Mouse (Mus musculus): ENCODE data around the gene Prkca. TPM values are rescaled to one million over a fixed set of nuclear protein-coding genes. Genes with fewer than 3 reads are reported as not detected.

Prkca gene
- total and polyA plus RNA-seq, 2 experiments from 2014 or later, result 7.9 to 32.0 TPM

DNA sequence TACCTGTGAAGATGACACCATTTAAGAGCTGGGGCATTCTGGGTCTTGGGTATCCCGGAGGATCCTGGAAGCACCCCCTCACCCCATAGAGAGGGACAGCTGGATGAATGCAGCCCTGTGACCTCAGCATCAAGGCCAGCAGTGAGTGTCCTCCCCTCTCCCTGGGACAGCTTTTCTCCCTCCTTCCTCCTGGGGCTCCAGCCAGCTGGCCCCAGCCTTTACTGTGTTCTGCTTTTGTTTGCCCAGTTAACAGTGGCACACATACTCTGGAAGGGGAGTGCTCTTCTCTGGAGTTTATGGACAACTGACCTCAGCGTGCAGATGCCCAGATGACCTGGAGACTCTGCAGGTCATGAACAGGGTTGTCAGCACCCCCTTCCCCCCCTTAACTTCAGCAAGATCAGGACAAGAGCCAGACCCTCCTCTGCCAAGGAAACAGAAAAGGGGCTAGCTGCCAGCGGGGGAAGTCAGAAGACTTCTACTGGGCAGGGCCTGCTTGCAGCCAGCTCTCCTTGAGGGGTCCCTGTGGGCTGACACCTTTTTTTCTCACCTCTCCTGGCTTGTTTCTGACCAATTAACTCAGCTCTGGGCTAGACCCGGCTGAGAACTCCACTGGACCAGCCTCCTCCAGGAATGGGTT, 439.6 kb downstream of the Prkca start:
- no peak for TF ChIP-seq CTCF (IDR thresholded peaks at IDR 0.05)
- ATAC-seq (ENCODE audit: low FRiP score), result no peak
- H3K27me3 ChIP-seq (ENCODE audit: insufficient read depth, low read length), result no peaks in the 10 kb centered on the region

GRCm38 (mm10) chr11:107900470-107900869, 443.3 kb downstream of the Prkca start:
- H3K27me3 ChIP-seq (ENCODE audit: insufficient read depth, low read length), result no peaks in the 10 kb centered on the region
- peak; percentile 54 for DNase-seq (ENCODE audit: low spot score)

More for the DNA sequence above, 439.6 kb downstream of the Prkca start:
- H3K4me1 ChIP-seq (ENCODE audit: insufficient read depth, low read length), result 0 out of 2 replicates have a peak, but pooled peaks cover 2% of the 10 kb centered on the region
- H3K27ac ChIP-seq (ENCODE audit: low read depth, low read length), result no peak overlapping the region
- H3K36me3 ChIP-seq (ENCODE audit: insufficient read depth, low read length), result no peaks in the 10 kb centered on the region
- DNase-seq (ENCODE audit: low spot score), result peak; percentile 28
- H3K9me3 ChIP-seq (ENCODE audit: low read length), result no peaks in the 10 kb centered on the region
- H3K4me2 ChIP-seq (ENCODE audit: low read depth, low read length, poor library complexity, severe bottlenecking), result no peak overlapping the region
- WGBS, result 52% methylated on average over 4 of the region's 4 CpGs
- H3K9ac ChIP-seq (replicated peaks; ENCODE audit: low read length, poor library complexity, severe bottlenecking), result no peak overlapping the region
- no peak overlapping the region for H3K4me3 ChIP-seq (ENCODE audit: low read depth, low read length)

DNA sequence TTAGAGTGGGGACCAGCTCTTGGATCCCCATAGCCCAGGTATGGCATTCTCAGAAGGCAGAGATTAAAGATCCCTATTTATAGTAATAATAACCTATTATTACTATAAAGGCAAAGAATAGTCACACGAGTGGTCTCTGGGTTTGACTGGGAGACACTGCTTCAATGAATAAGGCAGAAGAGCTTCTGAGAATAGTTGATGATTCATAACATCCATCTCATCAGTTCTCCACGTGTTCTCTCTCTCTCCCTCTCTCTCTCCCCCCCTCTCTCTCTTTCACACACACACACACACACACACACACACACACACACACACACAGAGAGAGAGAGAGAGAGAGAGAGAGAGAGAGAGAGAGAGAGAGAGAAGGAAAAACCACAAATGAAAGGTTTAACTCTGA, 445.0 kb downstream of the Prkca start:
- Histone ChIP-seq H3K9ac (replicated peaks; ENCODE audit: low read length, poor library complexity, severe bottlenecking) (no peak overlapping the region), H3K36me3 (ENCODE audit: insufficient read depth, low read length) (no peaks in the 10 kb centered on the region), H3K27ac (ENCODE audit: low read depth, low read length) (no peak overlapping the region), H3K4me3 (ENCODE audit: low read depth, low read length) (no peak overlapping the region), H3K9me3 (ENCODE audit: low read length) (no peaks in the 10 kb centered on the region), H3K4me2 (ENCODE audit: low read depth, low read length, poor library complexity, severe bottlenecking) (no peak overlapping the region), H3K4me1 (ENCODE audit: insufficient read depth, low read length) (no peaks in the 10 kb centered on the region), H3K27me3 (ENCODE audit: insufficient read depth, low read length) (no peaks in the 10 kb centered on the region)
- DNase-seq (ENCODE audit: low spot score), result no peak
- 54% methylated on average over 2 of the region's 2 CpGs for WGBS
- TF ChIP-seq CTCF (IDR thresholded peaks at IDR 0.05), result no peak
- ATAC-seq (ENCODE audit: low FRiP score), result no peak

More at GRCm38 (mm10) chr11:107900470-107900869, 443.3 kb downstream of the Prkca start:
- Histone ChIP-seq H3K9me3 (ENCODE audit: low read length) (no peaks in the 10 kb centered on the region), H3K36me3 (ENCODE audit: insufficient read depth, low read length) (no peaks in the 10 kb centered on the region), H3K4me2 (ENCODE audit: low read depth, low read length, poor library complexity, severe bottlenecking) (no peak overlapping the region), H3K9ac (replicated peaks; ENCODE audit: low read length, poor library complexity, severe bottlenecking) (no peak overlapping the region), H3K4me1 (ENCODE audit: insufficient read depth, low read length) (0 out of 2 replicates have a peak, but pooled peaks cover 2% of the 10 kb centered on the region), H3K27ac (ENCODE audit: low read depth, low read length) (no peak overlapping the region), H3K4me3 (ENCODE audit: low read depth, low read length) (no peak overlapping the region)
- TF ChIP-seq CTCF (IDR thresholded peaks at IDR 0.05), result peak; percentile 60
- no peak for ATAC-seq (ENCODE audit: low FRiP score)
- 44% methylated on average over 4 of the region's 4 CpGs for WGBS

- H3K9me3 ChIP-seq (ENCODE audit: low read length), result no peaks in the 10 kb centered on the region
- TF ChIP-seq CTCF (IDR thresholded peaks at IDR 0.05), result no peak
- DNase-seq (ENCODE audit: low spot score) (no peak), ATAC-seq (ENCODE audit: low FRiP score) (no peak)
- H3K4me2 ChIP-seq (ENCODE audit: low read depth, low read length, poor library complexity, severe bottlenecking), result no peak overlapping the region
- H3K4me1 ChIP-seq (ENCODE audit: insufficient read depth, low read length), result no peaks in the 10 kb centered on the region
- no peaks in the 10 kb centered on the region for H3K36me3 ChIP-seq (ENCODE audit: insufficient read depth, low read length)
- H3K4me3 ChIP-seq (ENCODE audit: low read depth, low read length), result no peak overlapping the region
- 62% methylated on average over 4 of the region's 4 CpGs for WGBS
- no peaks in the 10 kb centered on the region for H3K27me3 ChIP-seq (ENCODE audit: insufficient read depth, low read length)
- no peak overlapping the region for H3K27ac ChIP-seq (ENCODE audit: low read depth, low read length)
- H3K9ac ChIP-seq (replicated peaks; ENCODE audit: low read length, poor library complexity, severe bottlenecking), result no peak overlapping the region
These were observed 448.1 kb downstream of the Prkca start for GRCm38 (mm10) chr11:107895635-107896034.

DNA sequence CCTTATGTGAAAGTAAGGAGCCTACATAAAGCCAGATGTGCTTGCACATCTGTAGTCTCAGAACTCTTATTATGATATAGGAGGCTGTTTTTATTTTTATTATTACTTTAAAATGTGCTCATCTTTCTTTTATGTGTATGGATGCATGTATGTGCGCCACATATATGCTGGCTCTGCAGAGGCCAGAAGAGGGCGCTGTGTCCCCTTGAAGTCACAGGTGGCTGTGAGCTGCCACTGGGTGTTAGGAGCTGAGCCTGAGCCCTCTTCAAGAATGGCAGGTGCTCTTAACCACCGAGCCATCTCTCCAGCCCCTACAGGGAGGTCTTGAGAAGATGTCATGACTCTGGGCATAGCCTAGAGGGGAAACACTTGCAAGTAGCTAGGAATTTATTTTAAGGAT, 452.4 kb downstream of the Prkca start:
- H3K4me1 ChIP-seq (ENCODE audit: insufficient read depth, low read length), result no peaks in the 10 kb centered on the region
- ATAC-seq (ENCODE audit: low FRiP score) (no peak), DNase-seq (ENCODE audit: low spot score) (no peak)
- no peak overlapping the region for H3K4me3 ChIP-seq (ENCODE audit: low read depth, low read length)
- H3K27me3 ChIP-seq (ENCODE audit: insufficient read depth, low read length), result no peaks in the 10 kb centered on the region
- 78% methylated on average over 3 of the region's 3 CpGs for WGBS
- H3K9me3 ChIP-seq (ENCODE audit: low read length), result no peaks in the 10 kb centered on the region
- TF ChIP-seq CTCF (IDR thresholded peaks at IDR 0.05), result peak; percentile 54
- H3K27ac ChIP-seq (ENCODE audit: low read depth, low read length), result no peak overlapping the region
- H3K9ac ChIP-seq (replicated peaks; ENCODE audit: low read length, poor library complexity, severe bottlenecking), result no peak overlapping the region
- H3K36me3 ChIP-seq (ENCODE audit: insufficient read depth, low read length), result no peaks in the 10 kb centered on the region
- no peak overlapping the region for H3K4me2 ChIP-seq (ENCODE audit: low read depth, low read length, poor library complexity, severe bottlenecking)

- WGBS, result 79% methylated on average over 6 of the region's 6 CpGs
- H3K27me3 ChIP-seq (ENCODE audit: insufficient read depth, low read length), result no peaks in the 10 kb centered on the region
- H3K4me1 ChIP-seq (ENCODE audit: insufficient read depth, low read length), result no peaks in the 10 kb centered on the region
- DNase-seq (ENCODE audit: low spot score) (no peak), ATAC-seq (ENCODE audit: low FRiP score) (no peak)
- H3K27ac ChIP-seq (ENCODE audit: low read depth, low read length), result no peak overlapping the region
- H3K4me2 ChIP-seq (ENCODE audit: low read depth, low read length, poor library complexity, severe bottlenecking), result no peak overlapping the region
- H3K4me3 ChIP-seq (ENCODE audit: low read depth, low read length), result no peak overlapping the region
- no peaks in the 10 kb centered on the region for H3K36me3 ChIP-seq (ENCODE audit: insufficient read depth, low read length)
- H3K9me3 ChIP-seq (ENCODE audit: low read length), result no peaks in the 10 kb centered on the region
- no peak for TF ChIP-seq CTCF (IDR thresholded peaks at IDR 0.05)
- H3K9ac ChIP-seq (replicated peaks; ENCODE audit: low read length, poor library complexity, severe bottlenecking), result no peak overlapping the region
These were observed 456.4 kb downstream of the Prkca start for GRCm38 (mm10) chr11:107887342-107887741.

Small RNAs within 50 kb of the gene (microRNA-seq; reads per million reads assigned to microRNA genes)
- not detected for gene Mir7223 (ENCODE audit: borderline number of aligned reads)

Other genes starting within 250 kb of the Prkca start
- gene Apoh, start 574 bp downstream of the Prkca start, total RNA-seq (2014; rRNA removed), result not detected in 2 replicates
- 0.35 and 0.80 TPM in 2 replicates for gene Apoh, start 574 bp downstream of the Prkca start, polyA plus RNA-seq (2015; fragmentation: Nextera tagmentation; extraction: Ambion mirVana)
- 19.5 and 33.5 TPM in 2 replicates for gene Cep112, start 81.3 kb upstream of the Prkca start, total RNA-seq (2014; rRNA removed)
- 13.9 and 14.1 TPM in 2 replicates for gene Cep112, start 81.3 kb upstream of the Prkca start, polyA plus RNA-seq (2015; fragmentation: Nextera tagmentation; extraction: Ambion mirVana)